Mouse (Mus musculus): ENCODE measurements at regions not wholly inside any gene's neighbourhood (a gene's known extent, or its start where the extent isn't known, plus 50 kb on each side); places are given as distances from the start of the nearest gene placed in this dataset.

DNA sequence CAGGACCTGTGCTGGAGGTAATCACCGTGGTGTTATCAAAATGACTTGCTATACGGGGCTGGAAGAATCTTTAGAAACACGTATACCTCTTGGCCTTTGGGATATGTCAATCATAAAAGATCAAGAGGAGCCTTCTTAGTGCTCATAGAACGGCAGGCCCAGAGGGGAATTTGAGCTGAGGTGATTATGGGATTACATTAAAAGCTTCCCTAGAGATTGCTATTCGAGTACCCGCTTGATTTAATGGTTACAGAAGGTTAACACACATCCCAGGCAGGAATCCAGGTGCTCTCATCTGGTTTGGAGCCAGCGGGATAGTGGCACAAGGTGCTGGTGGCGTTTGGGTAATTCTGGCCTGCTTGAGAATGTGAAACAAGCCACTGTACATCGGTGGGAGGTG lies 241.4 kb downstream of the Drd1 start:
- TF ChIP-seq CTCF (IDR thresholded peaks at IDR 0.05; ENCODE audit: control insufficient read depth, insufficient read depth, insufficient read length) (no peak), MAX (IDR thresholded peaks at IDR 0.05) (no peak), USF1 (IDR thresholded peaks at IDR 0.05; ENCODE audit: low read depth) (no peak), MYOD1 (IDR thresholded peaks at IDR 0.05; ENCODE audit: control insufficient read depth, insufficient read length, low read depth) (no peak), FOSL1 (IDR thresholded peaks at IDR 0.05; ENCODE audit: insufficient read depth, low read length, poor library complexity, severe bottlenecking) (no peak), CEBPB (IDR thresholded peaks at IDR 0.05; ENCODE audit: low read depth) (no peak), MYOG (IDR thresholded peaks at IDR 0.05; ENCODE audit: control insufficient read depth, extremely low read depth, insufficient read length) (no peak)

Measured in C2C12 (cell line).